In the genomic region with DNA sequence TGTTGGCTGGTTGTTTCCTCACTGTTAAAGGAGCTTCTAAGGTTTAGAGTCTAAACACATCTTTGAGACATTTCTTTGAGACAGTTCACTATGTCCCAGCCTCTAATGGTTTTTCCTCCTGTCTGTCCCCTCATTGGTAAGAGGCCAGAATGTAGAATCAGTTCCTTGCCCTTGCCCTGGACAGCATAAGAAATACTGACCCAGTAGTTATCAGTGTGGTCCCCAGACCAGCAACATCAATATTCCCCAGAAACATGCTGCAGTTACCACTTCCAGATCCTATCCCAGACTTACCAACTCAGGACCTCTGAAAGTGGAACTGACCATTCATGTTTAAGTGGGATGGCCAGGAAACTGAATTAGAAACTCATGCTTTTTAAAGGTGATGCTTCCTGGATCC, we compare ENCODE assay signal across 30 mouse cellular contexts. TPM values are rescaled to one million over a fixed set of nuclear protein-coding genes. Genes with fewer than 3 reads are reported as not detected.
A peak's percentile ranks its signal among the peaks of the same experiment; 100 is the strongest.
DNase-seq lines count a peak whose midpoint lies in the region; ATAC-seq and TF ChIP-seq lines count a peak whose summit lies in the region.
"Had no signal": no experiment of that assay in that cellular context is flagged by ENCODE, and none has a peak within 500 bp of the region (broad histone marks: within the 10 kb centered on the region; RNA-seq: fewer than 3 reads in every experiment).

No protein-coding gene starts in this region.

- no peaks in the 10 kb centered on the region for H3K27me3 ChIP-seq in embryonic facial prominence, embryonic 14.5 days (replicated peaks; ENCODE audit: control insufficient read depth, insufficient read depth, low read length)
- H3K27me3 ChIP-seq in embryonic facial prominence, embryonic 10.5 days (replicated peaks; ENCODE audit: low read depth, poor library complexity, severe bottlenecking): no peaks in the 10 kb centered on the region
- no peaks in the 10 kb centered on the region for H3K27me3 ChIP-seq in lung, embryonic 14.5 days (ENCODE audit: insufficient read depth, low read length)
- H3K27me3 ChIP-seq in limb, embryonic 14.5 days (ENCODE audit: control insufficient read depth, insufficient read depth, low read length): no peaks in the 10 kb centered on the region
- H3K27me3 ChIP-seq: embryonic facial prominence, embryonic 12.5 days; forebrain, embryonic 13.5 days; hindbrain, embryonic 12.5 days; hindbrain, embryonic 15.5 days; Patski had no signal

- peak overlapping the region; percentile 14 for H3K4me3 ChIP-seq in embryonic facial prominence, embryonic 14.5 days (ENCODE audit: low read depth, low read length)
- no peak overlapping the region for H3K4me3 ChIP-seq in embryonic facial prominence, embryonic 10.5 days
- H3K4me3 ChIP-seq in lung, embryonic 14.5 days (ENCODE audit: low read depth, low read length): no peak overlapping the region
- H3K4me3 ChIP-seq in limb, embryonic 14.5 days (replicated peaks; ENCODE audit: low read length): peak overlapping the region; percentile 9; the same call in 1 of the 2 replicates
- H3K4me3 ChIP-seq: embryonic facial prominence, embryonic 12.5 days; forebrain, embryonic 10.5 days; forebrain, embryonic 13.5 days; hindbrain, embryonic 12.5 days; hindbrain, embryonic 15.5 days had no signal

- no peak overlapping the region for H3K4me2 ChIP-seq in embryonic facial prominence, embryonic 14.5 days (ENCODE audit: low read depth, low read length)
- no peak overlapping the region for H3K4me2 ChIP-seq in lung, embryonic 14.5 days
- H3K4me2 ChIP-seq in limb, embryonic 14.5 days (replicated peaks; ENCODE audit: low read depth, low read length, severe bottlenecking): no peak overlapping the region
- H3K4me2 ChIP-seq: embryonic facial prominence, embryonic 12.5 days; forebrain, embryonic 13.5 days; heart, embryonic 11.5 days; hindbrain, embryonic 12.5 days; hindbrain, embryonic 15.5 days had no signal

- no peaks in the 10 kb centered on the region for H3K36me3 ChIP-seq in embryonic facial prominence, embryonic 14.5 days (ENCODE audit: control insufficient read depth, insufficient read depth, low read length)
- H3K36me3 ChIP-seq in embryonic facial prominence, embryonic 10.5 days (replicated peaks): no peaks in the 10 kb centered on the region
- no peaks in the 10 kb centered on the region for H3K36me3 ChIP-seq in lung, embryonic 14.5 days (ENCODE audit: insufficient read depth)
- H3K36me3 ChIP-seq in limb, embryonic 14.5 days (ENCODE audit: control insufficient read depth, insufficient read depth, low read length): no peaks in the 10 kb centered on the region
- H3K36me3 ChIP-seq: embryonic facial prominence, embryonic 12.5 days; forebrain, embryonic 10.5 days; hindbrain, embryonic 12.5 days; hindbrain, embryonic 15.5 days had no signal

- H3K9me3 ChIP-seq in embryonic facial prominence, embryonic 14.5 days (ENCODE audit: control insufficient read depth, low read length): no peaks in the 10 kb centered on the region
- no peaks in the 10 kb centered on the region for H3K9me3 ChIP-seq in embryonic facial prominence, embryonic 10.5 days
- no peaks in the 10 kb centered on the region for H3K9me3 ChIP-seq in lung, embryonic 14.5 days (ENCODE audit: low read depth, low read length)
- H3K9me3 ChIP-seq in limb, embryonic 14.5 days (ENCODE audit: control insufficient read depth, low read length): no peaks in the 10 kb centered on the region
- H3K9me3 ChIP-seq: embryonic facial prominence, embryonic 12.5 days; forebrain, embryonic 10.5 days; forebrain, embryonic 13.5 days; hindbrain, embryonic 12.5 days; hindbrain, embryonic 15.5 days had no signal

- H3K27ac ChIP-seq in embryonic facial prominence, embryonic 14.5 days (replicated peaks; ENCODE audit: low read depth, low read length): no peak overlapping the region
- H3K27ac ChIP-seq in embryonic facial prominence, embryonic 10.5 days (replicated peaks): no peak overlapping the region
- H3K27ac ChIP-seq in lung, embryonic 14.5 days (ENCODE audit: low read depth): no peak overlapping the region
- no peak overlapping the region for H3K27ac ChIP-seq in limb, embryonic 14.5 days (replicated peaks; ENCODE audit: low read depth, low read length)
- H3K27ac ChIP-seq: embryonic facial prominence, embryonic 12.5 days; forebrain, embryonic 10.5 days; forebrain, embryonic 13.5 days; hindbrain, embryonic 12.5 days; hindbrain, embryonic 15.5 days had no signal

- no peak for ATAC-seq in embryonic facial prominence, embryonic 14.5 days (ENCODE audit: low read depth)
- ATAC-seq in lung, embryonic 14.5 days (ENCODE audit: insufficient read depth): peak; percentile 14; the same call in 1 of the 2 replicates
- ATAC-seq in limb, embryonic 14.5 days (ENCODE audit: low FRiP score, low read depth): no peak
- ATAC-seq in granulocyte monocyte progenitor cell, adult 5-6 weeks (replicated peaks; ENCODE audit: poor library complexity, severe bottlenecking): no peak
- ATAC-seq: forebrain, embryonic 13.5 days; forebrain, embryonic 16.5 days; Patski had no signal

- no peak for TF ChIP-seq CTCF in lung, embryonic 14.5 days (IDR thresholded peaks at IDR 0.05; ENCODE audit: low read depth)

- no peak overlapping the region for H3K9ac ChIP-seq in embryonic facial prominence, embryonic 14.5 days (ENCODE audit: low read depth, low read length)
- no peak overlapping the region for H3K9ac ChIP-seq in lung, embryonic 14.5 days
- no peak overlapping the region for H3K9ac ChIP-seq in limb, embryonic 14.5 days (ENCODE audit: low read depth, low read length, severe bottlenecking)
- H3K9ac ChIP-seq: embryonic facial prominence, embryonic 12.5 days; forebrain, embryonic 13.5 days; hindbrain, embryonic 12.5 days; hindbrain, embryonic 15.5 days had no signal

- TF ChIP-seq POLR2A in limb, embryonic 14.5 days (IDR thresholded peaks at IDR 0.05; ENCODE audit: borderline replicate concordance, extremely low read depth, insufficient read depth, insufficient read length): no peak

- no peaks in the 10 kb centered on the region for H3K4me1 ChIP-seq in embryonic facial prominence, embryonic 14.5 days (ENCODE audit: control insufficient read depth, insufficient read depth, low read length)
- 0 out of 2 replicates have a peak, but pooled peaks cover 5% of the 10 kb centered on the region for H3K4me1 ChIP-seq in embryonic facial prominence, embryonic 10.5 days
- H3K4me1 ChIP-seq in lung, embryonic 14.5 days (ENCODE audit: insufficient read depth): no peaks in the 10 kb centered on the region
- H3K4me1 ChIP-seq in limb, embryonic 14.5 days (ENCODE audit: control insufficient read depth, insufficient read depth, low read length): no peaks in the 10 kb centered on the region
- H3K4me1 ChIP-seq: embryonic facial prominence, embryonic 12.5 days; forebrain, embryonic 10.5 days; forebrain, embryonic 13.5 days; hindbrain, embryonic 12.5 days; hindbrain, embryonic 15.5 days had no signal

- no peak for DNase-seq in embryonic facial prominence, embryonic 14.5 days (ENCODE audit: low spot score)
- no peak for DNase-seq in embryonic facial prominence, embryonic 10.5 days (ENCODE audit: low spot score)
- no peak for DNase-seq in lung, embryonic 14.5 days
- DNase-seq in lung, postnatal 25 days (ENCODE audit: low spot score): no peak
- DNase-seq in limb, embryonic 14.5 days (ENCODE audit: low spot score): no peak
- DNase-seq in thymus, postnatal 10 days (ENCODE audit: low spot score in 2 of 2): no peak
- DNase-seq: adrenal gland, postnatal 10 days; adrenal gland, postnatal 36 days; cerebellum, adult 18-20 months; cerebellum, adult 9-10 months; cerebellum, postnatal 14 days; gastrocnemius, postnatal 36 days; heart, adult 11 months had no signal

RNA-seq across cellular contexts. Expression of gene Pkhd1, which starts 54.4 kb away (rescaled TPM):
- polyA plus RNA-seq in embryonic facial prominence, embryonic 14.5 days (2014; fragmentation: Nextera tagmentation; extraction: Ambion mirVana): 0.20 and 0.38 TPM in 2 replicates
- 0.01 TPM in 2 replicates for polyA plus RNA-seq in embryonic facial prominence, embryonic 10.5 days (2016; fragmentation: Nextera tagmentation; extraction: Ambion mirVana)
- 0.67 and 0.78 TPM in 2 replicates for polyA plus RNA-seq in lung, embryonic 14.5 days (2014; fragmentation: Nextera tagmentation; extraction: Ambion mirVana)
- polyA plus RNA-seq in limb, embryonic 14.5 days (2012; rRNA removed): 0.24 and 0.25 TPM in 2 replicates
- polyA plus RNA-seq in limb, embryonic 14.5 days (2014; fragmentation: Nextera tagmentation; extraction: Ambion mirVana): 0.12 and 0.32 TPM in 2 replicates
- not detected in 2 replicates for total RNA-seq in granulocyte monocyte progenitor cell, adult 5-6 weeks (2014; fragmentation: Nextera tagmentation)
- total RNA-seq in granulocyte monocyte progenitor cell, adult 5-6 weeks (2017): not detected in 2 replicates
- total RNA-seq: heart, adult 8-10 months; heart, postnatal 25 days; hematopoietic stem cell, adult 5-6 weeks had no signal
- polyA plus RNA-seq: embryonic facial prominence, embryonic 12.5 days; forebrain, embryonic 10.5 days; forebrain, embryonic 13.5 days; heart, embryonic 11.5 days; heart, embryonic 14.5 days; heart, postnatal 0 days; hindbrain, embryonic 12.5 days had no signal

RNA-seq across cellular contexts. Expression of gene Il17a, which starts 58.5 kb away (rescaled TPM):
- polyA plus RNA-seq in embryonic facial prominence, embryonic 14.5 days (2014; fragmentation: Nextera tagmentation; extraction: Ambion mirVana): not detected in 2 replicates
- not detected in 2 replicates for polyA plus RNA-seq in embryonic facial prominence, embryonic 10.5 days (2016; fragmentation: Nextera tagmentation; extraction: Ambion mirVana)
- polyA plus RNA-seq in lung, embryonic 14.5 days (2014; fragmentation: Nextera tagmentation; extraction: Ambion mirVana): not detected in 2 replicates
- polyA plus RNA-seq in limb, embryonic 14.5 days (2012; rRNA removed): not detected in 2 replicates
- polyA plus RNA-seq in limb, embryonic 14.5 days (2014; fragmentation: Nextera tagmentation; extraction: Ambion mirVana): not detected in 2 replicates
- total RNA-seq in granulocyte monocyte progenitor cell, adult 5-6 weeks (2014; fragmentation: Nextera tagmentation): not detected in 2 replicates
- total RNA-seq in granulocyte monocyte progenitor cell, adult 5-6 weeks (2017): not detected in 2 replicates
- total RNA-seq: adrenal gland, adult 18-20 months; adrenal gland, postnatal 10 days; adrenal gland, postnatal 36 days; ES-E14; gastrocnemius, adult 8-10 months; gastrocnemius, postnatal 36 days; heart, adult 8-10 months; heart, postnatal 25 days; hematopoietic stem cell, adult 5-6 weeks had no signal
- polyA plus RNA-seq: embryonic facial prominence, embryonic 12.5 days; forebrain, embryonic 10.5 days; forebrain, embryonic 13.5 days; forebrain, embryonic 16.5 days; heart, embryonic 11.5 days; heart, embryonic 14.5 days; heart, postnatal 0 days; hindbrain, embryonic 12.5 days; hindbrain, embryonic 15.5 days; Patski had no signal

Comparison
In these comparisons a context has a peak if more than half of its experiments do, and no peak if none do; other contexts are left out.
1. H3K4me3 ChIP-seq: peak in embryonic facial prominence, embryonic 14.5 days (single experiment) and limb, embryonic 14.5 days (single experiment); none in embryonic facial prominence, embryonic 10.5 days (single experiment) and lung, embryonic 14.5 days (single experiment).